Mouse (Mus musculus): ENCODE data around the gene Lpin3. TPM values are rescaled to one million over a fixed set of nuclear protein-coding genes. Genes with fewer than 3 reads are reported as not detected.

The Lpin3 gene
- polyA plus RNA-seq, 1 experiment, result 48.0 TPM

DNA sequence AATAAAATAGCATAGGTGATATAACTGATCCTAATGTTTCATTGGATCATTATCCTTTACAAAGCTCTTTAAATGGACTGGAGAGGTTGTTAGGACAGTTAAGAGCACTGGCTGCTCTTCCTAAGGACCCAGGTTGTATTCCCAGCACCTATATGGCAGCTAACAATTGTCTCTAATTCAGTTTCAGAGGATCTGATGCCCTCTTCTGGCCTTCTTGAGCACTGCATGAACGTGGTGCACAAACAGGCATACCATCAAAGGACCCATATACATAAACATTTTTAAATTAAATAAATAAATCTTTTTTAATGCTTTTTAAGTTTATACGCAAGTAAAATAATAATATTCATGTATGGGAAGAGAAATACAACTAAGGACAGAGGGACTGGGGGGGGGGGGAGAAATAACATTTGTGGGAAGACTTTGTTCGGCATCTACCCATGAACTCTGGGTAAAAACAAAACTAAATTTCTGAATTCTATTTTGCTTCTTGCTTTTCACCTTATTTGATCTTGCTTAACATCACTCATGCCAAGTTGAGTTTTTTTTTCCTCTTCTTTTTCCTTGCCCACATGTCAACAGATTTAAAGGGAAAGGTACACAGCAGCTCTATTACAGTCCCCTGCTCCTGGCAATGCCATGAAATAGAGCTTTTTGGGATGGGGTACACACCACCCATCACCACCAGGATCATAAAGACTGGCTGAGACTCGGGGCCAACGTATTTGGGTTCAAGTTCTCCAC is 23.9 kb upstream of the Lpin3 start:
- whole genome bisulfite sequencing, result 88% methylated on average over 5 of the region's 5 CpGs
- peaks cover 3% of the 10 kb centered on the region; the same call in 1 of the 2 replicates for H3K4me1 ChIP-seq (ENCODE audit: control insufficient read depth, insufficient read depth, insufficient read length, low read length)
- H3K27me3 ChIP-seq (ENCODE audit: control insufficient read depth, insufficient read depth, low read length), result no peaks in the 10 kb centered on the region
- no peaks in the 10 kb centered on the region for H3K36me3 ChIP-seq (ENCODE audit: control insufficient read depth, insufficient read depth, low read length)
- no peak for TF ChIP-seq CTCF (IDR thresholded peaks at IDR 0.05; ENCODE audit: extremely low read depth, insufficient read length, insufficient replicate concordance, low read depth, low read length)
- no peak for TF ChIP-seq POLR2A (IDR thresholded peaks at IDR 0.05; ENCODE audit: low read depth, low read length)
- no peak overlapping the region for H3K27ac ChIP-seq (ENCODE audit: insufficient read depth, low read depth, low read length)
- H3K4me3 ChIP-seq (ENCODE audit: low read depth, low read length), result no peak overlapping the region

DNA sequence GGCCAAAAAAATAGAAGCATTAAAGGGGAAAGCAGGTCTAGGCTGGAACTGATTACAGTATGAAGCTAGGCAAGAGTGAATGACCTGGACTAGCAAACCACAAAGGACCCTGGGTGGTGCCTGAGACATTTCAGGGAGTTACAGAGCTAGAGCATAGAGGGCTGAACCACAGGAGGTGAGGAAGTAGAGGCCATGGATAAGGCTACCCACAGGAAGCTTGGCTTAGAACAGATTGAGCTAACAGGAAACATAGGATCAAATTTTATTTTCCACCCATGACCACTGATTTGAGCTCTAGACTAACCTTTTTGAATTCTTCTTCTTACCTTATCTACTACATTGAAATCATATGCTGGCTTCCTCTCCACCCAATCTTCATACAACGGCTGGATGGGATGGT is 20.1 kb upstream of the Lpin3 start:
- 50% methylated on average over 1 of the region's 1 CpGs for WGBS
- Histone ChIP-seq H3K27ac (ENCODE audit: insufficient read depth, low read depth, low read length) (no peak overlapping the region), H3K4me1 (ENCODE audit: control insufficient read depth, insufficient read depth, insufficient read length, low read length) (peaks cover 3% of the 10 kb centered on the region; the same call in 1 of the 2 replicates)

GRCm38 (mm10) chr2:160864112-160864511 is 16.4 kb upstream of the Lpin3 start:
- peaks cover 3% of the 10 kb centered on the region; the same call in 1 of the 2 replicates for H3K4me1 ChIP-seq (ENCODE audit: control insufficient read depth, insufficient read depth, insufficient read length, low read length)
- H3K4me3 ChIP-seq (ENCODE audit: low read depth, low read length), result no peak overlapping the region
- WGBS, result 89% methylated on average over 1 of the region's 1 CpGs
- no peak overlapping the region for H3K27ac ChIP-seq (ENCODE audit: insufficient read depth, low read depth, low read length)
- no peaks in the 10 kb centered on the region for H3K36me3 ChIP-seq (ENCODE audit: control insufficient read depth, insufficient read depth, low read length)
- no peaks in the 10 kb centered on the region for H3K27me3 ChIP-seq (ENCODE audit: control insufficient read depth, insufficient read depth, low read length)
- TF ChIP-seq POLR2A (IDR thresholded peaks at IDR 0.05; ENCODE audit: low read depth, low read length) (no peak), CTCF (IDR thresholded peaks at IDR 0.05; ENCODE audit: extremely low read depth, insufficient read length, insufficient replicate concordance, low read depth, low read length) (no peak)

More for the DNA sequence above, 20.1 kb upstream of the Lpin3 start:
- TF ChIP-seq CTCF (IDR thresholded peaks at IDR 0.05; ENCODE audit: extremely low read depth, insufficient read length, insufficient replicate concordance, low read depth, low read length), result no peak
- TF ChIP-seq POLR2A (IDR thresholded peaks at IDR 0.05; ENCODE audit: low read depth, low read length), result no peak
- no peak overlapping the region for H3K4me3 ChIP-seq (ENCODE audit: low read depth, low read length)
- H3K36me3 ChIP-seq (ENCODE audit: control insufficient read depth, insufficient read depth, low read length), result no peaks in the 10 kb centered on the region
- no peaks in the 10 kb centered on the region for H3K27me3 ChIP-seq (ENCODE audit: control insufficient read depth, insufficient read depth, low read length)

GRCm38 (mm10) chr2:160865266-160865665 is 15.2 kb upstream of the Lpin3 start:
- TF ChIP-seq CTCF (IDR thresholded peaks at IDR 0.05; ENCODE audit: extremely low read depth, insufficient read length, insufficient replicate concordance, low read depth, low read length), result no peak
- no peak for TF ChIP-seq POLR2A (IDR thresholded peaks at IDR 0.05; ENCODE audit: low read depth, low read length)
- H3K36me3 ChIP-seq (ENCODE audit: control insufficient read depth, insufficient read depth, low read length), result no peaks in the 10 kb centered on the region
- H3K27ac ChIP-seq (ENCODE audit: insufficient read depth, low read depth, low read length), result no peak overlapping the region
- H3K4me1 ChIP-seq (ENCODE audit: control insufficient read depth, insufficient read depth, insufficient read length, low read length), result peaks cover 2% of the 10 kb centered on the region
- WGBS, result 95% methylated on average over 2 of the region's 2 CpGs
- H3K27me3 ChIP-seq (ENCODE audit: control insufficient read depth, insufficient read depth, low read length), result no peaks in the 10 kb centered on the region
- no peak overlapping the region for H3K4me3 ChIP-seq (ENCODE audit: low read depth, low read length)

- Histone ChIP-seq H3K4me3 (ENCODE audit: low read depth, low read length) (no peak overlapping the region), H3K27me3 (ENCODE audit: control insufficient read depth, insufficient read depth, low read length) (no peaks in the 10 kb centered on the region), H3K4me1 (ENCODE audit: control insufficient read depth, insufficient read depth, insufficient read length, low read length) (peaks cover 2% of the 10 kb centered on the region), H3K27ac (ENCODE audit: insufficient read depth, low read depth, low read length) (no peak overlapping the region), H3K36me3 (ENCODE audit: control insufficient read depth, insufficient read depth, low read length) (no peaks in the 10 kb centered on the region)
- TF ChIP-seq CTCF (IDR thresholded peaks at IDR 0.05; ENCODE audit: extremely low read depth, insufficient read length, insufficient replicate concordance, low read depth, low read length) (no peak), POLR2A (IDR thresholded peaks at IDR 0.05; ENCODE audit: low read depth, low read length) (no peak)
- 27% methylated on average over 3 of the region's 3 CpGs for WGBS
Measured at GRCm38 (mm10) chr2:160869446-160869845, 11.0 kb upstream of the Lpin3 start.

GRCm38 (mm10) chr2:160871310-160871709 is 9.2 kb upstream of the Lpin3 start:
- 64% methylated on average over 3 of the region's 3 CpGs for WGBS
- Histone ChIP-seq H3K36me3 (ENCODE audit: control insufficient read depth, insufficient read depth, low read length) (no peaks in the 10 kb centered on the region), H3K4me1 (ENCODE audit: control insufficient read depth, insufficient read depth, insufficient read length, low read length) (peaks cover 2% of the 10 kb centered on the region), H3K4me3 (ENCODE audit: low read depth, low read length) (no peak overlapping the region), H3K27ac (ENCODE audit: insufficient read depth, low read depth, low read length) (no peak overlapping the region), H3K27me3 (ENCODE audit: control insufficient read depth, insufficient read depth, low read length) (no peaks in the 10 kb centered on the region)
- TF ChIP-seq CTCF (IDR thresholded peaks at IDR 0.05; ENCODE audit: extremely low read depth, insufficient read length, insufficient replicate concordance, low read depth, low read length), result no peak
- TF ChIP-seq POLR2A (IDR thresholded peaks at IDR 0.05; ENCODE audit: low read depth, low read length), result no peak

GRCm38 (mm10) chr2:160872395-160872794 is 8.1 kb upstream of the Lpin3 start:
- Histone ChIP-seq H3K27ac (ENCODE audit: insufficient read depth, low read depth, low read length) (peak overlapping the region; percentile 80), H3K4me3 (ENCODE audit: low read depth, low read length) (peak overlapping the region; percentile 100), H3K4me1 (ENCODE audit: control insufficient read depth, insufficient read depth, insufficient read length, low read length) (peaks cover 2% of the 10 kb centered on the region), H3K36me3 (ENCODE audit: control insufficient read depth, insufficient read depth, low read length) (no peaks in the 10 kb centered on the region), H3K27me3 (ENCODE audit: control insufficient read depth, insufficient read depth, low read length) (no peaks in the 10 kb centered on the region)
- under 1% methylated on average over 38 of the region's 47 CpGs for WGBS
- TF ChIP-seq POLR2A (IDR thresholded peaks at IDR 0.05; ENCODE audit: low read depth, low read length) (no peak), CTCF (IDR thresholded peaks at IDR 0.05; ENCODE audit: extremely low read depth, insufficient read length, insufficient replicate concordance, low read depth, low read length) (no peak)

Data from small intestine, adult 2 months (tissue).